Mouse (Mus musculus) lung, postnatal 25 days (tissue): Measurements from ENCODE around the gene Cs.
"Not testable (repeated sequence)": the region's sequence is repeated elsewhere in the genome, so short reads cannot be mapped to it uniquely, and the experiment has no call there.

Source experiments
- DNase-seq: peaks from one replicate; pipeline ENCODE4 v3.0.0; 2022; ENCODE audit warnings: low spot score

Gene Cs

DNA sequence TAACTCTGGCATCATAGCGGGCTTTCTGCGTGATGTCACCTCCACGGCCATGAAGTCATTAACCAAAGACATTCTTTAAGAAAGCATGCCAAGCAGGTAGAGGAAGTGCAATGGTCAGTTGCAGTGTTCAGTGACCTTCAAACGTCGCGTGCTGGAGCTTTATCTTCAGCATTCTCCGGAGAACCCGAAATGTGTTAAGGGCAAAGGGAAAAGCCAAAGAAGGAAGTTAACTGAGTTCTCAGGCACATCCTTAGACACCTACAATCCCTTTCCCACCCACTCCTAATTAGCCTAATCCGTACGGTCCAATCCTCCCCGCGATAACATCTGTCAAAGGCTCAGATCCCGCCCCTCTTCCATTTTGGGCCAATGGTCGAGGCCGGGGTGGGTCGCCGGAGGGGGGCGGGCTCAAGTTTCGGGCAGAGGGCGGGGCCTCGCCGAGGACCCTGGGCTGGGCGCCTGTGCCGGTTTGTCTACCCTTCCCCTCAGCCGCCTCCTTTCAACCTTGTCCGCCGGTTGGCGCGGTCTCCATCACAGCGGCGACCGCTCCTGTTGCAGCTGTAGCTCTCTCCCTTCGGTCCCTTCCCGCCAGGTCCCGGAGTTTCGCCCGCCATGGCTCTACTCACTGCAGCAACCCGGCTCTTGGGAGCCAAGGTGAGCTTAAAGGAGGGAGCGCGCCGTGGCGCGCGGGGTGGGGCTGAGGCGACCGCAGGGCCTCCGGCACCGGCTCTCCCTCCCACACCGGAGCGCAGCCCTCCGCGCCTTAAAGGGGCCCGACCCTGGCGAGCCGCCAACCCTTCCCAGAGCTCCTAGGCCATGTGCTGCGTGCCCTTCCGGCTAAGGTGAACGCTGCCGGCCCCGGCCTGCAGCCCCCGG, at the start of gene Cs:
TSS of gene Cs (plus strand) at position 429 of the 876 bp plus-strand sequence.
- peak; percentile 98 for DNase-seq

DNA sequence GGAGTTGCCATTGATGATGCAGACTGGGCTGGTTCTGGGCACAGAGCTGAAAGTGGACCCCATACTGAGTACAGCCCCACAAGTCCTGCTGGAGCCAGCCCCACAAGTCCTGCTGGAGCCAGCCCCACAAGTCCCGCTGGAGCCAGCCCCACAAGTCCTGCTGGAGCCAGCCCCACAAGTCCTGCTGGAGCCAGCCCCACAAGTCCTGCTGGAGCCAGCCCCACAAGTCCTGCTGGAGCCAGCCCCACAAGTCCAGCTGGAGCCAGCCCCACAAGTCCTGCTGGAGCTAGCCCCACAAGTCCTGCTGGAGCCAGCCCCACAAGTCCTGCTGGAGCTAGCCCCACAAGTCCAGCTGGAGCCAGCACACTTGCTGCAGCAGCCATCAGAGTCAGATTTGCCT, 46.9 kb upstream of the Cs start:
- DNase-seq, result not testable (repeated sequence)

DNA sequence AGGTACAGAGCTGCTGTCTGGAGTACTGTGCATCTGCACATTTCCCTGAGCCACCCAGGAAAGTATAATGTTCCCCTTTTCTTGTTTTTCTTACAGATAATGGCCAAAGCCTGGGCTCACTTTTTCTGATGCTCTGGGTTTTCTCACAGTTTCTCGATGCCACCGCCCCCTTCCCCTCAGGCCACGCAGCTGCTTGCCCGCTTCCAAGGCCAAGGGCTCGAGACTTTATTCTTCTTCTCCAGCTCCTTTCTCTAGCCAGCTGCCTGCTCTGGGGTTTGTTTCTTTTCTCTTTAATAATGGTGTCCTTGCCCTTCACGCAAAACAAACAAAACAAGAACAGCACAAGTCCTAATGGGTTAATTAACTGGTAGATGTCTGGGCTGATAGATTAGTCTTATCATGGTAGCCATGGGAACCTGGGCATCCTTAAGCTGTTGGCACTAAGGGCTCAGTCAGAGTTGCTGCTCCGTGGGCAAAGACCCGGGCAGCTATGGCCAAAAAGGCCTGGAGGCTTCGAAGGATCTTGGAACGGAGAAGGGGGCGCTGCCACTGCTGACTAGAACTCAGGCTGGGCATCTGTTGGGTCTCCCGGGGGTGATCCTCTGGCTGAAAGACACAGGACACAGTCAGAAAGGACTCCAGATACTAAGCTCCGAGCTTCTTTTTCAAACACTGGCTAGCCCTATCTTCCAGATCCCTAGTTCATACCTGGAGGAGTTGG, 41.0 kb upstream of the Cs start:
- no peak for DNase-seq

DNA sequence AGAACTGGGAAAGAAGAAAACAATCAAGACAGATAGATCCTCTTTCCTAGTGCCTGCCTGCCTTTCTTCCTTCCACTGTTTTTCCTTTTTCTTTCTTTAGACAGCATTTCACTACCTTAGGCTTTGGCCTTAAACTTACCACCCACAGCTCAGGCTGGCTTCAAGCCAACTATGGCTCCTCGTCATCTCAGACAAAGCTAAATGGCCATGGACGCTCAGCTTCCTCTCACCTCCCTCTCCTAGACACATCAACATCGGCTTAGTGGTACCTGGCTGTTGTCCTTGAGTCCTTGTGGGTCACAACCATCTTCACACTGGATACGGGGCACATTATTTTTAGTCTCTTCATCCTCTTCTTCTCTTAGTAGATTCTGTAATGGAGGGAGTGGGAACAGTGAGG, 40.3 kb upstream of the Cs start:
- DNase-seq, result no peak

DNA sequence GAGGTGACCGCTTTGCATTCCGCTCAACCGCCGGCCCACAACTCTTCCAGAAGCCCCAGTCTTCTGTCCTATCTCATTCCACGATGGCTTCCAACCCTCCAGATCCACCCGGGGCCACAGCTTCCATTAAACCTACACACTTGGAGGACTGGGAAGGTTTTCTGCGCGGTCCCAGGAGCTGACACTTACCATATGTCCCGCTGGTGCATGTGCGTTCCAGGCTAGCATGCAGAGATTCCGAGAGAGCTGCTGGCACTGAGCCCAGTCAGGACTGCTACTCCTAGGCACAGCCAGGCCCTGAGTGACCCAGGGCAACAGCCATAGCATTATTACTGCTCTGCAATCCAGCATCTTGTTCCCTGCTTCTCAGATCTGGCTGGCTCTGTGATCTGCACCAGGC, 39.9 kb upstream of the Cs start:
- DNase-seq, result no peak

DNA sequence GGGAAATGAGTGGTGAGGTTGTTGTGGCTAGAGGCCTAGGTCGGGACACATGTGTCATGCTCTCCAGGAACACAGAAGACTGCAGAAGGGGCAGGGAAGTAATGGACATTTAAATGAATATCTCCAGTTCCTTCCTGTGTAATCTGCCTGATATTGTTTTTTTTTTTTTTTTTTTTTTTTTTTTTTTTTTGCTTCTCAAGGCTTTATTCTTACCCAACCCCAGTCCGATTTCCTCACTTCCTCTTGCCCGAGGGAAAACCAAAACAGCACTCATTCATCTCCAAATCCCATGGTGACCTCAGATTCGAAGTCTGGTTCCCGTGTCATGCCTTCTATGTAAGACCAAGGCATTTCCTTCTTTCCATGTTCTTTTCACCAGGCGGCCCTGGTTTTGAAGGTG, 39.3 kb upstream of the Cs start:
- no peak for DNase-seq

DNA sequence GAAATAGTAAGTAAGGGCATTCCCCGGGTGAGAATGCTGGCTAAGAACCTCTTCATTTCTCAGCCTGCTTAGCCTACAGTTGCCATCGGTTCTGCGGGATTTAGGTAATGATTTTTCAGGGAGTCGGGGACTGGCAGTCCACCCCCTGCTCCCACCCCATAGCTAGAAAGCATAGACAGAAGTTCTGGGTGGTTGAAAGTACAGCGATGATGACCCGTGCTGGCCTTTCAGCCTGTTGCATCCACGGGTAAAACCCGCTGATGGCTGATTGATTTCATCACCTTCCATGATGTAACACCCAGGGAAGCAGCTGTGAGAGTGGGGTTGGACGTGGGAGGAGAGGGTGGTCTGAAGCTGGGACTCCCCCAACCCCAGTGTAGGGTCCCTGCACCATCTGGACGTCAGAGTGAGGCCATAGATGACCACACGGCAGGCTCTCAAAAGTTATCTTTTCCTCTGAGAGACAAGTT, 38.8 kb upstream of the Cs start, which contains the start of gene Il23a:
TSS of gene Il23a (minus strand) at position 51 of the 470 bp plus-strand sequence.
- no peak for DNase-seq

DNA sequence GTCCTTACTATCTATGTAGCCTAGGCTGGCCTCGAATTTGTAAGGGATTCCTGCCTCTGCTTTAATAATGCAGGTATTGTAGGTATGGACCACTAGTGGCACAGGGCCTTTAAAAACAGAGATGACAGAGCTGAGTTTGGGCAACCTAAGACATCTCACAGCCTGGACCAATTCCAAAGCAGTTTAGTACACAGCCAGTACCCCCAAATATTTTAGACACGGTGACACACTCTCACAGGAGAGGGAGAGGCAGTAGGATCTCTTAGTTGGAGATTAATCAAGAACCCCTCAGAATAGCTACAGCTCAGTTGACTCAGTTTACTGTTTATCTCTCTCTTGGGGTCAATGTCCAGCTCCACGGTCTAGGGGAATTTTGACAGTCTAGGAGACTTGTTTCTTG, 35.2 kb upstream of the Cs start:
- DNase-seq, result no peak

DNA sequence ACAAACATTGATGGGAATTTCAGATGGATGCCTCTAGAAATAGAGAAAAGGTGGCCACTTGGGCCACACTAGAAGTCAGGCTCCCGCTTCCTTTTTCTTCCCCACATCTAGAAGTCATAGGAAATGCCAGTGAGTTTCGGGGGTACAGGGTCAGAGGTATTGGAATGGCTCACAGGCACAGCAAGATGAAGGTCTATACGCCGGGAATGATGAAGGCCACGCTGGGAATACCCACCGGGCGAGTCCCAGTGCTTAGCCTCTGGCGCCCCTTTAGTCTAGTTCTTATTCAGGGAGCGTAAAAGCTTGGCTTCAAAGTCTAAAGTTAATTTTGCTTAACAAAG, 34.8 kb upstream of the Cs start:
- no peak for DNase-seq

DNA sequence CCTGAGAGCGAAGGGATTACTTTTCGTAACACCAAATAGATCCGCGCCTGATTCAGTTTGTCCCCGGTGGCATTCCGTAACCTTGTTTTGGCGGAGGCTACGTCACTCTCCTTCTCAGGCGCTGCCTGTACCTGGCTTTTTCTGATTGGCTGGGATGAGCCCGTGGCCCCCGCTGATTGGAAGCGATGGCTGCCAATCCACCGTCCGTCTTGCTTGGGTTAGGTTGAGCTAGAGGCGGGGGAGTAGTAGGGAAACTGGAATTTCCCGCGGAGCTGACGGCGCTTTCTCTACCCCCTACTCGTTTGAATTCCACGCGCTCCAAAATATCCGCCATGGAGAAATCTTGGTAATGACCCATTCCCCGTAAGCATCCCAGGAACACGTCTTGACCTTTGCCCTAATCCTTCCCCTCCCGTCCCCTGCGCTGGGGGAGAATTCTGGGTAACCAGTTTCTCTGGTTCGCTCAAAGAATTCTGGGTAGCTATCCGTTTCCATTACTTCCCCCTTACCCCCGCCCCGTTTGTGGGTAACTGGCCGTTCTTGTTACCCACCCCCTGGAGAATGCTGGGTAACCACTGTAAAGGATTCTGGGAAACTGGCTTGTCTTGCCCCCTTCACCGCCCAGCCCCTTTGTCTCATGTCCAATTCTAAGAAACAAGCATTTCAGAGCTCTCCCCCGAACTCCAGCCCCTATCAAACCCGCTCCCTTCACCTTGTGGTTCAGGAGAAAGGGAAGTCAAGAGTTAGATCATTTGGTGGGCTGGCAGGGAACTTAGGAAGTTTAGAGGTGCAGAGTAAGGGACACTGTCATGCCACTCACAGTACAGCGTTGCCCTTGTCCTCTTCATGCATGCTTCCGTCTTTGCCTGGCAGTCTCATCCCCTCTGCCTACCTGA, 34.2 kb upstream of the Cs start, which contains the start of gene Pan2:
TSS of gene Pan2 (plus strand) at position 210 of the 896 bp plus-strand sequence.
- peak; percentile 100 for DNase-seq

DNA sequence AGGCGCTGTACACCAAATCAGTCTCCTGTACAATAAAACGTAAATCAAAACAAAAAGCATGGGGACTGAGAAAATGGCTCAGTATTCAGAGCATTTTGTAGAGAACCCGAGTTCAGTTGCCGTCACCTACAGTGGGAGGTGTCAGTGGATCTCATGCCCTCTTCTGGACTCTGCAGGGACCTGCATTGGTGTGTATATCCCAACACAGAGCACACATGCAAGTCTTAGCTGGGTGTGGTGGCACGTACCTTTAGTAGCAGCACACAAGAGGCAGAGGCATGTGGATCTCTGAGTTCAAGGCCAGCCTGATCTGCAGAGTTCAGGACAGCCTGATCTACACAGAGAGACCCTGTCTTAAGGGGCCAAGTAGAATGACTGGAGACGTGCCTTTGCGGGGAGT, 27.9 kb upstream of the Cs start:
- no peak for DNase-seq

DNA sequence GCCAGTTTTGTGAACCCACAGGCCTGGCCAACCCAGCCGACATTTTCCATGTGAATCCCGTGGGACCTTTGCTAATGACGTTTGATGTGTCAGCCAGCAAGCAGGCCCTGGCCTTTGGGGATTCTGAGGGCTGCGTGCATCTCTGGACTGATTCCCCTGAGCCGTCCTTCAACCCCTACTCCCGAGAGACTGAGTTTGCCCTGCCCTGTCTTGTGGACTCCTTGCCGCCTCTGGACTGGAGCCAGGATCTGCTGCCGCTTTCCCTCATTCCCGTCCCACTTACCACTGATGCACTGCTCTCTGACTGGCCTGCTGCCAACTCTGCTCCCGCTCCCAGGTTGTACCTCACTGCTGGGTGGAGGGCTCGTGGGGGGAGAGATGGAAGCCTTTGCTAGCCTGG, 27.4 kb upstream of the Cs start:
- DNase-seq, result no peak

DNA sequence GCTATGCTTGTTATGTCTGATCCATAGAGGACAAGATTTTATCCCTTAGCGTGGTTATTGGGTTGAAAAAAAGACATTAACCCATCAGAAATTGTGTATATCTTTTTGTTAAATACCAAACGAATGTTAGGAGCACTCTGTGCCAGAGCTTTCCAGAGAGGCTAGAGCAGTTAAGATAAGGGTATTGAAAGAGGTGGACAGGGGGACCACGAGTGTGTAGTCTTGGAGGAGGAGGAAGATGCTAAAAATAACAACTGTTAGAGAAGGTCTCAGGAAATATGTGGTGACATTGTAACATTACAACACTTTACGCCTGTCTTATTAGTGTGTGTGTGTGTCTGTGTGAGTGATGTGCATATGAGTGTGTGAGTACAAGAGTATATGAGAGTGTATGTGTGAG, 26.6 kb upstream of the Cs start:
- DNase-seq, result no peak

DNA sequence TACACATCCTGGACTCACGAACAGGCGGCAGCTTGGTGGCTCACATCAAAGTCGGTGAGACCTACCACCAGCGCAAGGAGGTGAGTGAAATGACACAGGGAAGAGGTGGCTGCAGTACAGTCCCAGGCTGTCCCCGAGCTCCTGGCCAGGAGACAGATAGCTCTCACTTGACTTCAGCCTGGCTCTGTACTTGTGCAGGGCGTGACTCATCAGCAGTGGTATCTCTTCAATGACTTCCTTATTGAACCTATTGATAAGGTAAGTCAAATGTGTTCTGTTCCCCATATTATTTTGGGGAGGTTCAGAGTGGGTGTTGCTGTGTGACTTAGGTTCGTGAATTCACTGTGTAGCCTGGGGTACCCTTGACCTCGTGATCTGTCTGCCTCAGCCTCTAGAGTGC, 22.0 kb upstream of the Cs start:
- DNase-seq, result no peak

DNA sequence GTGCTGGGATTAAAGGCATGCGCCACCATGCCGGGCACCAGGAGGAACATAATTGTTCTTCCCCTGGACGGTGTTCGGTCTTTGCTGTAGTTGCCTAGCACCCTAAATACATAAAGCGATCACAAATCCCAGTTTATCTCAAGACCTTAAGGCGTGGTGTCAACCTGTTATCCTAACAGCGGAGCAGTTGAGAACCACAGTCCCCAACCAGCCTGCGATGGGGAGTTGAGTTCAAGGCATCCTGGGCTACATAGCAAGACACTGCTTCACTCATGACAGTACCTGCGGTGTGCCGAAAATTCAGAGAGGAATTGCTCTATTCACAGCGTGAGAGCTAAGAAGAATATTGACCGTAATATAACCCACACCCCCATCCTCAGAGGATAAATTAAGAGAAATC, 15.9 kb upstream of the Cs start:
- no peak for DNase-seq

DNA sequence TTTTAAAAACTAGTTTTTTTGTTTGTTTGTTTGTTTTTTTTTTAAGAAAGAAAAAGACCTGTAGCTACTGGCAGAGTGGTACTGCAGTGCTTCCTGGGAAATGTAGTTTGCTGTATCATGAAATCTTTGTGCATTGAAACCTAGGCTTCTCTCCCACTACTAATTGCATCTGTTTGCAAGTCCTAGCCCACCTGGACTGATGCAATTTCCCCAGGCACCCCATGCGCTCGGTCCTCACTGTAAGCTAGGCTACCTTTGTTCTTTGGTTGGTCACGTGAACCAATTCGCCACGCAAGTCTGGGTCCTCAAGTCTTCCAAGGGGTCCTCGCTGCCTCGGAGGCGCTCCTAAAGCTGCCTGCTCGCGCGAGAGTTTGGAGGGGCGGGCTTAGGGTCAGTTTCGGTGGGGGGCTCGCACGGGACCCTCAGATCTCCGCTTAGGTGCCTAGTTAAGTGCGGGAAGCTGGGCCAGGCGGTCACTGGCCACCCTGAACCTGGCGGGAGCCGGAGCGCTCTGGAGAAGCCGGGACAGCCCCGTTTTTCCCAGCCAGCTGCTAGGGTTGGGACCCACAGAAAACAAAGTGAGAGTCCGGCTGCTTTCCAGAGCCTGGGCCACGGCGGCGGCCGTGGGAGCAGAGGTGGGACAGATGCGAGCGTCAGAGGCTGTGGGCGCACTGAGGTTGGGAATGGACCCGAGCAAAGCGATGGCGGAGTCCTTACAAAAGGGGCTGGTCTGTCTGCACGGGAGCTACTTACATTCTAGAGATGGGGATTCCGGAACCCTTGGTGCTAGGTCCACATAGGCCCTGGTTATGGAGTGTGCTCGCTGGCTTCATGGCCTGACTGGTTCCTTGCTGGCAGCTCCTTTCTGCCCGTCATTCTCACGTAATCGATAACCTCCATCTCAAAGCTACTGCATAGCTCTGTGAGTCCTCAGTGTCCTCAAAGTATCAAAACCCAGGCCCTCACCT, 15.1 kb upstream of the Cs start, which contains the start of gene Cnpy2:
TSS of gene Cnpy2 (plus strand) at position 319 of the 968 bp plus-strand sequence.
- DNase-seq, result peak; percentile 81

DNA sequence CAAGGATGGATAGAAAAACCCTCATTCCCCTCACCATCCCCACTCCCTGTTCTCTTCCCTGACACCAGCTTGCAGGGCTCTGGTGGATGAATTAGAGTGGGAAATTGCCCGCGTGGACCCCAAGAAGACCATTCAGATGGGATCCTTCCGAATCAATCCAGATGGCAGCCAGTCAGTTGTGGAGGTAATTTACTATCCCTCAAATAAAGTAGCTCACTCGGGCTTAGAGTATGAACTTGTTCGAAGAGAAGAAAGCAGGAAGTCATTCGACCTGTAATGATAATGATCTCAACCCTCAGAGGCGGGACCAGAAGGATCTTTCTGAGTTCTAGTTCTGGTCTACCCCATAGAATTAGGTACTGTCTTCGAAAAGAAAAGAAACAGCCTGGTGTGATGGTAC, 14.0 kb upstream of the Cs start:
- DNase-seq, result no peak

DNA sequence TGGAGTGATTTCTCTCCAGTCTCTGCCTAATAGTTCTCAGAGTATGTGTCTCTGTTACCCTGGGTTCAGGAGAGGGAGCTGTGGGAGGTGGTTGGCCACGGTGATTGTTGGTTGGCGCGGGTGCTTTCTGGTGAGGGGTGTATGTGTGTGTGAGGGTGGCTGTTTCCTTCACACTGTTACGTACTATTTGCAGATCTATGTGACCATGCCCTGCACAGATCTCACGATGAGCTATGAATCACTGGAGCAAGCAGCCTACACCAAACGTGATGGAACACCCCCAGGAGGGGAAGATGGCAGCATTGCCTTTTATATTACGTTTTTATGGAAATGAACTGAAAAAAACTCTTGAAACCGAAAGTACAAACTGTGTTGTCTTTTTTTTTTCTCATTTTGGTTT, 10.7 kb upstream of the Cs start:
- DNase-seq, result no peak

DNA sequence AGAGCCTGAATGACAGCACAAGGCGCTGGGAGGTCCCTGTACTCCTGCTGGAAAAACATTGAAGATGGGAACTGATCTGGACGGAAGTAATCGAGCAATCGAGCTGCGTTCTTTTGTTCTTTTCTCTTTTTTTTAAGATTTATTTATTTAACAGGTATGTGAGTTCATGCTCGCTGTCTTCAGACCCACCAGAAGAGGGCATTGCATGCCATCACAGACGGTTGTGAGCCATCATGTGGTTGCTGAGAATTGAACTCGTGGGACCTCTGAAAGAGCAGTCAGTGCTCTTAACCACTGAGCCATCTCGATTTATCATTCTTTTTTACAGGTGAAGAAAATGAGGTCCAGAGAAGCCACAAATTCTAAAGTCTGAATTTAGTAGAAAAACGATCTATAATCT, 9.9 kb upstream of the Cs start:
- DNase-seq, result no peak

DNA sequence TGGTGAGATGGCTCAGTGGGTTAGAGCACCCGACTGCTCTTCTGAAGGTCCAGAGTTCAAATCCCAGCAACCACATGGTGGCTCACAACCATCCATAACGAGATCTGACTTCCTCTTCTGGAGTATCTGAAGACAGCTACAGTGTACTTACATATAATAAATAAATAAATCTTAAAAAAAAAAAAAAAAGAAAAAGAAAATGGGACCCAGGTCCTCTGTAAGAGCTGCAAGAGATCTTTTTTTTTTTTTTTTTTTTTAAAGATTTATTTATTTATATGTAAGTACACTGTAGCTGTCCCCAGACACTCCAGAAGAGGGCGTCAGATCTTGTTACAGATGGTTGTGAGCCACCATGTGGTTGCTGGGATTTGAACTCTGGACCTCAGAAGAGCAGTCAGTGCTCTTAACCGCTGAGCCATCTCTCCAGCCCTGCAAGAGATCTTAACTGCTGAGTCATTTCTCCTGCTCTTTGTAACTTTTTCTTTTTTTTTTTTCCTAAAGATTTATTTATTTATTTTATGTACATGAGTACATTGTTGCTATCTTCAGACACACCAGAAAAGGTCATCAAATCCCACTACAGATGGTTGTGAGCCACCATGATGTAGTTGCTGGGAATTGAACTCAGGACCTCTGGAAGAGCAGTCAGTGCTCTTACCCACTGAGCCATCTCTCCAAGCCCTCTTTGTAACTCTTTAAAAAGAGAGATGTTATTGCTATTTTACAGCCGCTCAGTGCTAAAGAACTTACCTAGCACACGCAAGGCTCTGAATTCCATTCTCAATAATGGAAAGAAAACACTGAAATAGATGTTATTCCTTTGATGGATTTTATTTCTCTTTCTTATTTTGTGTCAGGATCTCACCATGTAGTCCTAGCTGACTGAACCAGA, 4.9 kb upstream of the Cs start:
- not testable (repeated sequence) for DNase-seq
